Mouse (Mus musculus) stomach, postnatal 0 days (tissue): ENCODE measurements at regions not wholly inside any gene's neighbourhood (a gene's known extent, or its start where the extent isn't known, plus 50 kb on each side); places are given as distances from the start of the nearest gene placed in this dataset.

Source experiments
- ATAC-seq: fragments of 200-750 bp; cut with Nextera tagmentation; 2 replicates; pipeline ENCODE4 v1.8.0; 2017; ENCODE audit not compliant: low FRiP score, low TSS enrichment
- DNase-seq: peaks from one replicate; pipeline ENCODE4 v3.0.0-alpha.2; 2016; ENCODE audit warnings: low spot score
- H3K27ac ChIP-seq: fragments of 300-500 bp; sonication (generic); replicated peaks from 2 replicates; pipeline ENCODE4 v1.5.1; 2014; ENCODE audit warnings: mild to moderate bottlenecking, control low read depth
- H3K27me3 ChIP-seq: fragments of 300-500 bp; sonication (generic); 2 replicates; pipeline ENCODE4 v1.6.1; 2014; ENCODE audit warnings: low read length; ENCODE audit not compliant: control insufficient read depth, insufficient read depth
- H3K36me3 ChIP-seq: fragments of 300-500 bp; sonication (generic); 2 replicates; pipeline ENCODE4 v1.6.1; 2014; ENCODE audit warnings: low read length, mixed read lengths; ENCODE audit not compliant: control insufficient read depth, insufficient read depth
- H3K4me1 ChIP-seq: fragments of 300-500 bp; sonication (generic); replicated peaks from 2 replicates; pipeline ENCODE4 v1.6.1; 2014; ENCODE audit warnings: antibody characterized with exemption; ENCODE audit not compliant: control insufficient read depth, insufficient read depth
- H3K4me2 ChIP-seq: fragments of 300-500 bp; sonication (generic); replicated peaks from 2 replicates; pipeline ENCODE4 v1.6.1; 2014; ENCODE audit warnings: low read depth, mild to moderate bottlenecking, control low read depth, moderate library complexity
- H3K4me3 ChIP-seq: fragments of 300-500 bp; sonication (generic); 2 replicates; pipeline ENCODE4 v1.5.1; 2014; ENCODE audit warnings: low read depth, low read length, control low read depth
- H3K9ac ChIP-seq: fragments of 300-500 bp; sonication (generic); 2 replicates; pipeline ENCODE4 v1.6.1; 2014; ENCODE audit warnings: mild to moderate bottlenecking, low read length, control low read depth, mixed read lengths
- H3K9me3 ChIP-seq: fragments of 300-500 bp; sonication (generic); 2 replicates; pipeline ENCODE4 v1.6.1; 2016; ENCODE audit warnings: low read length; ENCODE audit not compliant: control insufficient read depth
- CTCF ChIP-seq: IDR thresholded peaks from 2 replicates; pipeline ENCODE4 v1.5.1; 2016; ENCODE audit warnings: antibody characterized with exemption, low read depth, mild to moderate bottlenecking, moderate library complexity
- EP300 ChIP-seq: optimal IDR thresholded peaks from 2 replicates; pipeline ENCODE3; 2016; ENCODE audit warnings: antibody characterized with exemption
- WGBS: fragments of 180-500 bp; shearing (Covaris S2); extraction: QIAGEN DNeasy Blood & Tissue Kit; methylation state at CpG from one replicate; pipeline ENCODE4 v1.1.7; 2014; 5-methylcytosine and 5-hydroxymethylcytosine counted together

DNA sequence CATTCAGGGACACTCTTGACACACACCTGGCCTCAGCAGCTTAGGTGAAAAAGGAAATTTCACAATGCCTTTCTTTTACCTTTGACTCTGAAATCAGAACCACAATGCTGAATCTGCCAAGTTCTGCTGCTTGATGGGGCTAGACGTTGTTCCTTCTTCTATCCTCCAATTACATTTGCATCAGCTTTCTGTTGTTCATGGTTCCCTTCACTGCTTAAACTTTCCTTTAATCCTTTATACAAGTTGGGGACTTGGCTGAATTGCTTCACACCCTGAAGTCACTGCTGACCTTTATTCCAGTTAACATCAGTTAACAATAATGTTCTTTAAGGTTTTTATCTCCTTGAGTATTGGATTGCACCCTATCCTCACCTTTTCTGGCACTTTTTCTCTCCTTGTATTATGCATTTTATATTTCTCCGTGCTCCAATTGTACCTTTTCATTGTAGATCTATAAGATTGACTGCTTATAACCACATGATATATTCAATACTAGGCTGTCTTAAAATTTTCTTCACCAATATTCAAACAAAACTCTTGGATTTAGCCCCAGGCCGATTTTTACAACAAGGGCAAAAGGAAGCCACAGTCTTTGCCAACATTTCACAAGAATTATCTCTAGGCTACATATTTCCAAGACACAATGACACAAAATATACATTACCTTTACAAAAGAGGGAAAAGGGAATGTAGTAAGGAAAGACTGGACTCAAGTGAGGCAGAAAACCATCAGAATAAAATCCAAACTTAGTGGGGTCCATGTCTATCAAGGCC, 92.0 kb upstream of the Fut9 start:
- WGBS, result 65% methylated on average over 3 of the region's 3 CpGs
- Histone ChIP-seq H3K4me2 (no peak overlapping the region), H3K9me3 (no peaks in the 10 kb centered on the region), H3K4me1 (no peaks in the 10 kb centered on the region), H3K27me3 (no peaks in the 10 kb centered on the region), H3K9ac (no peak overlapping the region), H3K36me3 (no peaks in the 10 kb centered on the region), H3K27ac (no peak overlapping the region), H3K4me3 (no peak overlapping the region)
- no peak for TF ChIP-seq EP300
- no peak for TF ChIP-seq CTCF
- DNase-seq (no peak), ATAC-seq (no peak)
